Mouse (Mus musculus): Measurements from ENCODE around the gene Sstr3. TPM values are rescaled to one million over a fixed set of nuclear protein-coding genes. Genes with fewer than 3 reads are reported as not detected.

Gene Sstr3
- polyA plus RNA-seq, 1 experiment from 2014 or later = 0.10 TPM

- 61% methylated on average over 4 of the region's 4 CpGs for WGBS
- no peak overlapping the region for H3K27ac ChIP-seq (ENCODE audit: low read depth, low read length)
- TF ChIP-seq CTCF (IDR thresholded peaks at IDR 0.05; ENCODE audit: low read depth) = 0 out of 2 replicates have a peak, but pooled peaks have one; percentile 13
- peaks cover 9% of the 10 kb centered on the region; the same call in 1 of the 2 replicates for H3K27me3 ChIP-seq (replicated peaks; ENCODE audit: control insufficient read depth, insufficient read depth, low read length)
- peaks cover 9% of the 10 kb centered on the region; the same call in 1 of the 2 replicates for H3K9me3 ChIP-seq (ENCODE audit: control insufficient read depth)
- ATAC-seq = peak; percentile 25; the same call in 1 of the 2 replicates
- no peaks in the 10 kb centered on the region for H3K4me1 ChIP-seq (replicated peaks; ENCODE audit: control insufficient read depth, insufficient read depth, low read length)
- no peak overlapping the region for H3K4me3 ChIP-seq (ENCODE audit: low read depth, low read length)
- H3K36me3 ChIP-seq (ENCODE audit: control insufficient read depth, insufficient read depth) = no peaks in the 10 kb centered on the region
- no peak overlapping the region for H3K9ac ChIP-seq (ENCODE audit: low read depth, low read length)
- no peak overlapping the region for H3K4me2 ChIP-seq (replicated peaks; ENCODE audit: low read depth)
Observed at GRCm38 (mm10) chr15:78549189-78549734, 4.8 kb upstream of the Sstr3 start.

- Histone ChIP-seq H3K4me2 (replicated peaks; ENCODE audit: low read depth) (no peak overlapping the region), H3K4me3 (ENCODE audit: low read depth, low read length) (no peak overlapping the region), H3K9ac (ENCODE audit: low read depth, low read length) (no peak overlapping the region), H3K36me3 (ENCODE audit: control insufficient read depth, insufficient read depth) (no peaks in the 10 kb centered on the region), H3K4me1 (replicated peaks; ENCODE audit: control insufficient read depth, insufficient read depth, low read length) (no peaks in the 10 kb centered on the region), H3K27ac (ENCODE audit: low read depth, low read length) (no peak overlapping the region), H3K9me3 (ENCODE audit: control insufficient read depth) (peaks cover 9% of the 10 kb centered on the region; the same call in 1 of the 2 replicates), H3K27me3 (replicated peaks; ENCODE audit: control insufficient read depth, insufficient read depth, low read length) (peaks cover 11% of the 10 kb centered on the region; the same call in 1 of the 2 replicates)
- TF ChIP-seq CTCF (IDR thresholded peaks at IDR 0.05; ENCODE audit: low read depth) = no peak
- ATAC-seq = no peak
- WGBS = 58% methylated on average over 8 of the region's 8 CpGs
Observed at GRCm38 (mm10) chr15:78548711-78549110, 4.2 kb upstream of the Sstr3 start.

- no peak for TF ChIP-seq CTCF (IDR thresholded peaks at IDR 0.05; ENCODE audit: low read depth)
- peak; percentile 62 for ATAC-seq
- Histone ChIP-seq H3K4me3 (ENCODE audit: low read depth, low read length) (no peak overlapping the region), H3K9me3 (ENCODE audit: control insufficient read depth) (peaks cover 9% of the 10 kb centered on the region; the same call in 1 of the 2 replicates), H3K36me3 (ENCODE audit: control insufficient read depth, insufficient read depth) (no peaks in the 10 kb centered on the region), H3K27ac (ENCODE audit: low read depth, low read length) (no peak overlapping the region), H3K27me3 (replicated peaks; ENCODE audit: control insufficient read depth, insufficient read depth, low read length) (peaks cover 11% of the 10 kb centered on the region; the same call in 1 of the 2 replicates), H3K4me1 (replicated peaks; ENCODE audit: control insufficient read depth, insufficient read depth, low read length) (no peaks in the 10 kb centered on the region), H3K9ac (ENCODE audit: low read depth, low read length) (no peak overlapping the region), H3K4me2 (replicated peaks; ENCODE audit: low read depth) (no peak overlapping the region)
- 27% methylated on average over 3 of the region's 3 CpGs for WGBS
Observed at GRCm38 (mm10) chr15:78548336-78548665, 3.8 kb upstream of the Sstr3 start.

GRCm38 (mm10) chr15:78547415-78548335 is 3.2 kb upstream of the Sstr3 start:
- H3K4me1 ChIP-seq (replicated peaks; ENCODE audit: control insufficient read depth, insufficient read depth, low read length) = no peaks in the 10 kb centered on the region
- ATAC-seq = no peak
- WGBS = 39% methylated on average over 5 of the region's 5 CpGs
- TF ChIP-seq CTCF (IDR thresholded peaks at IDR 0.05; ENCODE audit: low read depth) = peak; percentile 72
- no peak overlapping the region for H3K9ac ChIP-seq (ENCODE audit: low read depth, low read length)
- H3K4me3 ChIP-seq (ENCODE audit: low read depth, low read length) = no peak overlapping the region
- H3K27ac ChIP-seq (ENCODE audit: low read depth, low read length) = no peak overlapping the region
- peaks cover 9% of the 10 kb centered on the region; the same call in 1 of the 2 replicates for H3K9me3 ChIP-seq (ENCODE audit: control insufficient read depth)
- H3K4me2 ChIP-seq (replicated peaks; ENCODE audit: low read depth) = no peak overlapping the region
- H3K27me3 ChIP-seq (replicated peaks; ENCODE audit: control insufficient read depth, insufficient read depth, low read length) = peaks cover 11% of the 10 kb centered on the region; the same call in 1 of the 2 replicates
- H3K36me3 ChIP-seq (ENCODE audit: control insufficient read depth, insufficient read depth) = no peaks in the 10 kb centered on the region

GRCm38 (mm10) chr15:78546060-78546459 is 1.6 kb upstream of the Sstr3 start:
- no peak for ATAC-seq
- no peak overlapping the region for H3K27ac ChIP-seq (ENCODE audit: low read depth, low read length)
- no peak overlapping the region for H3K9ac ChIP-seq (ENCODE audit: low read depth, low read length)
- no peak overlapping the region for H3K4me2 ChIP-seq (replicated peaks; ENCODE audit: low read depth)
- no peaks in the 10 kb centered on the region for H3K4me1 ChIP-seq (replicated peaks; ENCODE audit: control insufficient read depth, insufficient read depth, low read length)
- no peaks in the 10 kb centered on the region for H3K36me3 ChIP-seq (ENCODE audit: control insufficient read depth, insufficient read depth)
- no peak for TF ChIP-seq CTCF (IDR thresholded peaks at IDR 0.05; ENCODE audit: low read depth)
- WGBS = 71% methylated on average over 4 of the region's 4 CpGs
- H3K9me3 ChIP-seq (ENCODE audit: control insufficient read depth) = peaks cover 4% of the 10 kb centered on the region; the same call in 1 of the 2 replicates
- H3K27me3 ChIP-seq (replicated peaks; ENCODE audit: control insufficient read depth, insufficient read depth, low read length) = peaks cover 11% of the 10 kb centered on the region; the same call in 1 of the 2 replicates
- no peak overlapping the region for H3K4me3 ChIP-seq (ENCODE audit: low read depth, low read length)

GRCm38 (mm10) chr15:78544041-78544440 is 444 bp downstream of the Sstr3 start:
- TF ChIP-seq CTCF (IDR thresholded peaks at IDR 0.05; ENCODE audit: low read depth) = no peak
- WGBS = 77% methylated on average over 15 of the region's 15 CpGs
- Histone ChIP-seq H3K36me3 (ENCODE audit: control insufficient read depth, insufficient read depth) (no peaks in the 10 kb centered on the region), H3K27ac (ENCODE audit: low read depth, low read length) (no peak overlapping the region), H3K4me2 (replicated peaks; ENCODE audit: low read depth) (no peak overlapping the region), H3K4me3 (ENCODE audit: low read depth, low read length) (no peak overlapping the region), H3K9ac (ENCODE audit: low read depth, low read length) (no peak overlapping the region), H3K9me3 (ENCODE audit: control insufficient read depth) (no peaks in the 10 kb centered on the region), H3K27me3 (replicated peaks; ENCODE audit: control insufficient read depth, insufficient read depth, low read length) (peaks cover 11% of the 10 kb centered on the region; the same call in 1 of the 2 replicates), H3K4me1 (replicated peaks; ENCODE audit: control insufficient read depth, insufficient read depth, low read length) (no peaks in the 10 kb centered on the region)
- no peak for ATAC-seq

Measured in intestine, postnatal 0 days (tissue).